Mouse (Mus musculus): ENCODE results near the gene Nlrc5.
A peak's percentile ranks its signal among the peaks of the same experiment; 100 is the strongest.

- TF ChIP-seq CTCF (IDR thresholded peaks at IDR 0.05; ENCODE audit: control insufficient read depth, insufficient read depth, low read length) (peak; percentile 27; the same call in 1 of the 2 replicates), POLR2A (IDR thresholded peaks at IDR 0.05; ENCODE audit: borderline replicate concordance, control insufficient read depth, low read depth, low read length) (peak; percentile 62; the same call in 1 of the 2 replicates)
These were observed at the start of gene Nlrc5 for GRCm38 (mm10) chr8:94433981-94434466.
